Mouse (Mus musculus) bone marrow macrophage, adult 2 months (primary cell): ENCODE data around the gene Mei1.

Experiments used
- CTCF ChIP-seq: IDR thresholded peaks from 2 replicates; pipeline ENCODE4 v1.5.1; 2012; ENCODE audit warnings: low read depth, mild to moderate bottlenecking, low read length, moderate library complexity
- POLR2A ChIP-seq: IDR thresholded peaks from 2 replicates; pipeline ENCODE4 v1.6.1; 2012; ENCODE audit warnings: mild to moderate bottlenecking, low read depth, low read length, borderline replicate concordance

GRCm38 (mm10) chr15:82163356-82164060 is 93.7 kb downstream of the Mei1 start:
- TF ChIP-seq CTCF: no peak
- TF ChIP-seq POLR2A: no peak
